Mouse (Mus musculus) ES-E14 (cell line): ENCODE data around the gene Gm28729.

Experiments used
- HCFC1 ChIP-seq: IDR thresholded peaks from 2 replicates; pipeline ENCODE4 v1.6.1; 2012; ENCODE audit warnings: low read length, inconsistent platforms, borderline replicate concordance; ENCODE audit not compliant: insufficient read depth
- ZC3H11A ChIP-seq: IDR thresholded peaks from 2 replicates; pipeline ENCODE4 v1.6.1; 2012; ENCODE audit warnings: low read depth, mild to moderate bottlenecking, inconsistent platforms, low read length, borderline replicate concordance
- ZNF384 ChIP-seq: IDR thresholded peaks from 2 replicates; pipeline ENCODE4 v1.6.1; 2012; ENCODE audit warnings: low read depth, low read length, inconsistent platforms

GRCm38 (mm10) chr9:96537615-96537919 lies 12.5 kb upstream of the Gm28729 start:
- no peak for TF ChIP-seq ZC3H11A
- TF ChIP-seq HCFC1: no peak
- TF ChIP-seq ZNF384: no peak
